Mouse (Mus musculus) testis, adult 10 weeks (tissue): ENCODE results near the gene Olig2. TPM values are rescaled to one million over a fixed set of nuclear protein-coding genes. Genes with fewer than 3 reads are reported as not detected.

Source experiments
- polyA plus RNA-seq: library from polyadenylated mRNA; stranded (reverse); fragments of 350-450 nt; fragmentation: Illumina TruSeq; extraction: RNeasy Lipid Tissue Mini Kit (QIAGEN cat#74804); gene quantifications from one replicate; pipeline ENCODE4 v1.2.3, GENCODE M21; 2014; ENCODE audit warnings: low read depth, low replicate concordance

Gene Olig2
- not detected for polyA plus RNA-seq

GRCm38 (mm10) chr16:91225233-91226037, at the start of gene Olig2:
Gene Olig2 (plus strand): TSS chr16:91225457.

GRCm38 (mm10) chr16:91269468-91270211, 44.4 kb downstream of the Olig2 start, which contains the start of gene Olig1:
Gene Olig1 (plus strand): TSS chr16:91269772.

Other genes starting within 250 kb of the Olig2 start
- gene Synj1, start 214.1 kb upstream of the Olig2 start, polyA plus RNA-seq, result 23.7 TPM
- 87.7 TPM for gene Paxbp1, start 180.9 kb upstream of the Olig2 start, polyA plus RNA-seq
- 13.6 TPM for gene 4932438H23Rik, start 130.3 kb upstream of the Olig2 start, polyA plus RNA-seq
- gene Olig1, start 44.3 kb downstream of the Olig2 start, polyA plus RNA-seq, result 0.94 TPM
- 10.4 TPM for gene Ifnar2, start 147.3 kb downstream of the Olig2 start, polyA plus RNA-seq
- 0.84 TPM for gene Gm21970, start 166.3 kb downstream of the Olig2 start, polyA plus RNA-seq
- 10.8 TPM for gene Il10rb, start 180.7 kb downstream of the Olig2 start, polyA plus RNA-seq